Mouse (Mus musculus): ENCODE measurements around the gene Hipk2. TPM values are rescaled to one million over a fixed set of nuclear protein-coding genes. Genes with fewer than 3 reads are reported as not detected.

The Hipk2 gene
- polyA plus RNA-seq, 1 experiment, result 16.9 TPM

DNA sequence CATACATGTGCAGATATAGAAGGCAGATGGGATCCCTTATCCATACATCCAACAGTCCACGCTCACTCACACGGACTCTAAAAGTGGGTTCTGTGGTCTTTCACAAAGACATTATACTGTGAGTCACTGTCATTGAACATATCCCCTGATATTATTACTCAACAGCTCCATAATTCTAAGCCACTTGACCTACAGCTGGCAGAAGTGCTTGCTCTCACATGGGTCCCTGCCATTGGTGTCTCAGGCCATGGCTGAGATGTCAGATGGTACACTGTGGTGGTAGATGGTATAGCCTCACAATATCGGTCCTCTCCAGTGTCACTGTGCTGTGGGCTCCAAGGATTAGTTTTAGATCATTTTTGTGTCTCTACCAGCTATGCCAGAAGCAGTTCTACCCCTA lies 42.2 kb downstream of the Hipk2 start:
- Histone ChIP-seq H3K27ac (ENCODE audit: control insufficient read depth, insufficient read depth, low read length) (no peak overlapping the region), H3K4me1 (replicated peaks; ENCODE audit: control insufficient read depth, insufficient read depth, low read length) (peaks cover 2% of the 10 kb centered on the region; the same call in 1 of the 2 replicates), H3K4me3 (ENCODE audit: control insufficient read depth, insufficient read depth, low read length) (no peak overlapping the region), H3K36me3 (ENCODE audit: control insufficient read depth, insufficient read depth, low read length) (no peaks in the 10 kb centered on the region), H3K27me3 (ENCODE audit: control insufficient read depth, insufficient read depth, low read length) (no peaks in the 10 kb centered on the region)
- TF ChIP-seq CTCF (IDR thresholded peaks at IDR 0.05; ENCODE audit: borderline replicate concordance, control insufficient read depth, extremely low read depth, insufficient read depth, low read length, poor library complexity) (no peak), POLR2A (IDR thresholded peaks at IDR 0.05; ENCODE audit: control insufficient read depth, extremely low read depth, insufficient read depth, low read length, poor library complexity) (no peak)
- DNase-seq, result no peak
- 99% methylated on average over 3 of the region's 3 CpGs for WGBS

DNA sequence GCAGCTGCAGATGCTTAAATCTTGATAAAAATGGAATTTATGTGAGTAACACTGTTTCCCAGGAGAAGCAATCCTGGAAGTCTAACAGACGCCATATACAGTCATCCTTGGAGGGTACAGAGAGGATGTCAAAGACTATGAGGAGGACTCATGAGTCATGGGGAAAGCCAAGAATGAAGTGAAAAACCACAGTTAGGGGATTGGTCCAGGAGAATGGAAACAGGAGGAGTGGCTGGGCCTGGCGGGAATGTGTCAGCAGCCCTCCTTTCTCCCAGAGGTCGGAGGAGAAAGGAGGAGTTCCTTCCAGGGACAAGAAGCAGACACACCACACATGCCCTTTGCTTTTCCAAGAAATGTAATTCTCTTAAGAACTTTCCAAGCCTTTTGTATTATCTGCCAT lies 46.5 kb downstream of the Hipk2 start:
- 96% methylated on average over 3 of the region's 3 CpGs for WGBS
- Histone ChIP-seq H3K27ac (ENCODE audit: control insufficient read depth, insufficient read depth, low read length) (no peak overlapping the region), H3K36me3 (ENCODE audit: control insufficient read depth, insufficient read depth, low read length) (no peaks in the 10 kb centered on the region), H3K4me1 (replicated peaks; ENCODE audit: control insufficient read depth, insufficient read depth, low read length) (no peaks in the 10 kb centered on the region), H3K4me3 (ENCODE audit: control insufficient read depth, insufficient read depth, low read length) (no peak overlapping the region), H3K27me3 (ENCODE audit: control insufficient read depth, insufficient read depth, low read length) (no peaks in the 10 kb centered on the region; the same call in 1 of the 2 replicates)
- TF ChIP-seq POLR2A (IDR thresholded peaks at IDR 0.05; ENCODE audit: control insufficient read depth, extremely low read depth, insufficient read depth, low read length, poor library complexity), result no peak
- no peak for TF ChIP-seq CTCF (IDR thresholded peaks at IDR 0.05; ENCODE audit: borderline replicate concordance, control insufficient read depth, extremely low read depth, insufficient read depth, low read length, poor library complexity)
- DNase-seq, result no peak

GRCm38 (mm10) chr6:38828211-38828610 lies 47.8 kb downstream of the Hipk2 start:
- Histone ChIP-seq H3K27me3 (ENCODE audit: control insufficient read depth, insufficient read depth, low read length) (no peaks in the 10 kb centered on the region; the same call in 1 of the 2 replicates), H3K4me3 (ENCODE audit: control insufficient read depth, insufficient read depth, low read length) (no peak overlapping the region), H3K27ac (ENCODE audit: control insufficient read depth, insufficient read depth, low read length) (no peak overlapping the region), H3K4me1 (replicated peaks; ENCODE audit: control insufficient read depth, insufficient read depth, low read length) (no peaks in the 10 kb centered on the region), H3K36me3 (ENCODE audit: control insufficient read depth, insufficient read depth, low read length) (no peaks in the 10 kb centered on the region)
- WGBS, result 75% methylated on average over 2 of the region's 2 CpGs
- no peak for DNase-seq
- TF ChIP-seq POLR2A (IDR thresholded peaks at IDR 0.05; ENCODE audit: control insufficient read depth, extremely low read depth, insufficient read depth, low read length, poor library complexity) (no peak), CTCF (IDR thresholded peaks at IDR 0.05; ENCODE audit: borderline replicate concordance, control insufficient read depth, extremely low read depth, insufficient read depth, low read length, poor library complexity) (no peak)

GRCm38 (mm10) chr6:38827435-38827834 lies 48.5 kb downstream of the Hipk2 start:
- DNase-seq, result no peak
- Histone ChIP-seq H3K27me3 (ENCODE audit: control insufficient read depth, insufficient read depth, low read length) (no peaks in the 10 kb centered on the region; the same call in 1 of the 2 replicates), H3K4me1 (replicated peaks; ENCODE audit: control insufficient read depth, insufficient read depth, low read length) (no peaks in the 10 kb centered on the region), H3K4me3 (ENCODE audit: control insufficient read depth, insufficient read depth, low read length) (no peak overlapping the region), H3K27ac (ENCODE audit: control insufficient read depth, insufficient read depth, low read length) (no peak overlapping the region), H3K36me3 (ENCODE audit: control insufficient read depth, insufficient read depth, low read length) (no peaks in the 10 kb centered on the region)
- WGBS, result 93% methylated on average over 5 of the region's 5 CpGs
- TF ChIP-seq POLR2A (IDR thresholded peaks at IDR 0.05; ENCODE audit: control insufficient read depth, extremely low read depth, insufficient read depth, low read length, poor library complexity), result no peak
- TF ChIP-seq CTCF (IDR thresholded peaks at IDR 0.05; ENCODE audit: borderline replicate concordance, control insufficient read depth, extremely low read depth, insufficient read depth, low read length, poor library complexity), result no peak

- Histone ChIP-seq H3K4me3 (ENCODE audit: control insufficient read depth, insufficient read depth, low read length) (no peak overlapping the region), H3K4me1 (replicated peaks; ENCODE audit: control insufficient read depth, insufficient read depth, low read length) (no peaks in the 10 kb centered on the region), H3K27me3 (ENCODE audit: control insufficient read depth, insufficient read depth, low read length) (no peaks in the 10 kb centered on the region; the same call in 1 of the 2 replicates), H3K27ac (ENCODE audit: control insufficient read depth, insufficient read depth, low read length) (no peak overlapping the region), H3K36me3 (ENCODE audit: control insufficient read depth, insufficient read depth, low read length) (no peaks in the 10 kb centered on the region)
- TF ChIP-seq CTCF (IDR thresholded peaks at IDR 0.05; ENCODE audit: borderline replicate concordance, control insufficient read depth, extremely low read depth, insufficient read depth, low read length, poor library complexity), result no peak
- TF ChIP-seq POLR2A (IDR thresholded peaks at IDR 0.05; ENCODE audit: control insufficient read depth, extremely low read depth, insufficient read depth, low read length, poor library complexity), result no peak
- no peak for DNase-seq
- 95% methylated on average over 3 of the region's 3 CpGs for WGBS
Measured at GRCm38 (mm10) chr6:38826857-38827256, 49.1 kb downstream of the Hipk2 start.

DNA sequence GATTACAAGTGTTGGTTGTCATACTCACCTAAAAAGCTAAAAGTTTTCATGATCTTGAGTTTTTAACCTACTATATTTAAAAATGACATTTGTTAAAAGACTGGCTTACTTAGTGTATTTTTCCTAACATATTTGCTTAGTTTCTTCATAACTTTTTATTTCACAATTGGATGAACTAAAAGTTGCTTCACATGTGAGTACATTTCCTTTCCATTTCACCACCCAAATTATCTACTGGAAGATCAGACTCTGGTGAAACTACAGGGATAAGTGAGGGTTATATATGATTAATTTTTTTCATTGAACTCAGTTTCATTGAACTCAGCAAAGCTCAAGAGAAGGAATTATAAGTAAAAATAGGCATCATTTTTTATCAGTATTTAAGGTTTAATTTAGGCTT lies 50.1 kb downstream of the Hipk2 start:
- no peaks in the 10 kb centered on the region for H3K36me3 ChIP-seq (ENCODE audit: control insufficient read depth, insufficient read depth, low read length)
- H3K4me3 ChIP-seq (ENCODE audit: control insufficient read depth, insufficient read depth, low read length), result no peak overlapping the region
- H3K27me3 ChIP-seq (ENCODE audit: control insufficient read depth, insufficient read depth, low read length), result no peaks in the 10 kb centered on the region; the same call in 1 of the 2 replicates
- no peak overlapping the region for H3K27ac ChIP-seq (ENCODE audit: control insufficient read depth, insufficient read depth, low read length)
- no peaks in the 10 kb centered on the region for H3K4me1 ChIP-seq (replicated peaks; ENCODE audit: control insufficient read depth, insufficient read depth, low read length)
- DNase-seq, result no peak
- TF ChIP-seq CTCF (IDR thresholded peaks at IDR 0.05; ENCODE audit: borderline replicate concordance, control insufficient read depth, extremely low read depth, insufficient read depth, low read length, poor library complexity) (no peak), POLR2A (IDR thresholded peaks at IDR 0.05; ENCODE audit: control insufficient read depth, extremely low read depth, insufficient read depth, low read length, poor library complexity) (no peak)

- Histone ChIP-seq H3K27ac (ENCODE audit: control insufficient read depth, insufficient read depth, low read length) (no peak overlapping the region), H3K4me1 (replicated peaks; ENCODE audit: control insufficient read depth, insufficient read depth, low read length) (no peaks in the 10 kb centered on the region), H3K27me3 (ENCODE audit: control insufficient read depth, insufficient read depth, low read length) (no peaks in the 10 kb centered on the region; the same call in 1 of the 2 replicates), H3K36me3 (ENCODE audit: control insufficient read depth, insufficient read depth, low read length) (no peaks in the 10 kb centered on the region), H3K4me3 (ENCODE audit: control insufficient read depth, insufficient read depth, low read length) (no peak overlapping the region)
- TF ChIP-seq POLR2A (IDR thresholded peaks at IDR 0.05; ENCODE audit: control insufficient read depth, extremely low read depth, insufficient read depth, low read length, poor library complexity) (no peak), CTCF (IDR thresholded peaks at IDR 0.05; ENCODE audit: borderline replicate concordance, control insufficient read depth, extremely low read depth, insufficient read depth, low read length, poor library complexity) (no peak)
- DNase-seq, result no peak
Measured at GRCm38 (mm10) chr6:38823827-38824226, 52.1 kb downstream of the Hipk2 start.

Data from thymus, adult 2 months (tissue).